Mouse (Mus musculus) CH12.LX (cell line): ENCODE results near the gene Foxp1.

ENCODE experiments used
- CTCF ChIP-seq, 2 experiments: IDR thresholded peaks in 1 of 2; conservative IDR thresholded peaks in 1 of 2; 2 replicates each; pipeline ENCODE4 v1.5.1; 2011 to 2012; ENCODE audit warnings: low read depth in 2 of 2, low read length in 2 of 2, improper control_type of control experiment in 1 of 2, inconsistent platforms in 1 of 2, mild to moderate bottlenecking in 1 of 2, moderate library complexity in 1 of 2
- HCFC1 ChIP-seq: IDR thresholded peaks from 2 replicates; pipeline ENCODE4 v1.6.1; 2012; ENCODE audit warnings: low read depth, mild to moderate bottlenecking, inconsistent platforms, low read length, improper control_type of control experiment
- MAFK ChIP-seq: IDR thresholded peaks from 2 replicates; pipeline ENCODE4 v1.6.1; 2011; ENCODE audit warnings: low read length, improper control_type of control experiment; ENCODE audit not compliant: insufficient replicate concordance
- POLR2A ChIP-seq: IDR thresholded peaks from 2 replicates; pipeline ENCODE4 v1.6.1; 2011; ENCODE audit warnings: low read depth, mild to moderate bottlenecking, improper control_type of control experiment, low read length
- TBP ChIP-seq: conservative IDR thresholded peaks from 2 replicates; pipeline ENCODE4 v1.6.1; 2011; ENCODE audit warnings: low read depth, low read length, improper control_type of control experiment
- USF1 ChIP-seq: IDR thresholded peaks from 2 replicates; pipeline ENCODE4 v1.6.1; 2014; ENCODE audit warnings: low read depth, mild to moderate bottlenecking, inconsistent platforms, low read length, improper control_type of control experiment
- ZKSCAN1 ChIP-seq: IDR thresholded peaks from 2 replicates; pipeline ENCODE4 v1.6.1; 2012; ENCODE audit warnings: low read depth, inconsistent platforms, low read length, improper control_type of control experiment, borderline replicate concordance

DNA sequence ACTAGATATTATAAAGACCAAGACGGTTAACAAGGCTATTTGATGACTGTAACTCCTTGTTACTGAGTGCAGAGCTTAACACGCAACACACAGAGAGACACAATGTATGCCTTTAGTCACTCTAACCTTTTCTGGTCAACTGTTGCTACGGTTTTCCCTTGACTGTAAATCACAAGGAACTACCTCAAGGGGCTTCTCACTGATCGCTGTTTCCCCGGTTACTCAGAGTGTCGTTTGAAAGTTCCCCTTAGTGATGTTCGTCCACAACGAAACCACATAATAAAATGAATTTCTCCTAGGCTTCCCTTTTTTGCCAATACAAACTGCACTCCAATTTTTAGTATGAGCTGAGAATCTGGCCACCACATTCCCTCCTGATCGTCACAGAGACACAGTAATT is 497.9 kb downstream of the Foxp1 start:
- TF ChIP-seq USF1: no peak
- TF ChIP-seq CTCF (conservative IDR thresholded peaks at IDR 0.05 in 1 of 2, IDR thresholded peaks at IDR 0.05 in 1 of 2; ENCODE audit: low read depth in 2 of 2, low read length in 2 of 2): no peak
- no peak for TF ChIP-seq ZKSCAN1
- no peak for TF ChIP-seq TBP
- TF ChIP-seq MAFK: no peak
- no peak; the same call in 1 of the 2 replicates for TF ChIP-seq POLR2A
- TF ChIP-seq HCFC1: no peak
